Mouse (Mus musculus) lung, postnatal 0 days (tissue): Measurements from ENCODE around the gene Inhba. TPM values are rescaled to one million over a fixed set of nuclear protein-coding genes. Genes with fewer than 3 reads are reported as not detected.

Experiments used
- ATAC-seq: fragments of 200-750 bp; cut with Nextera tagmentation; 2 replicates; pipeline ENCODE4 v1.8.0; 2017; ENCODE audit warnings: moderate library complexity
- DNase-seq: peaks from one replicate; pipeline ENCODE4 v3.0.0-alpha.2; 2016; ENCODE audit warnings: low spot score
- H3K27ac ChIP-seq: fragments of 300-500 bp; sonication (generic); 2 replicates; pipeline ENCODE4 v1.5.1; 2014; ENCODE audit warnings: antibody characterized with exemption, mild to moderate bottlenecking, low read length, mixed read lengths
- H3K27me3 ChIP-seq: fragments of 300-500 bp; sonication (generic); replicated peaks from 2 replicates; pipeline ENCODE4 v1.6.1; 2014; ENCODE audit warnings: low read length, mixed read lengths; ENCODE audit not compliant: insufficient read depth
- H3K36me3 ChIP-seq: fragments of 300-500 bp; sonication (generic); 2 replicates; pipeline ENCODE4 v1.6.1; 2014; ENCODE audit warnings: low read length, mixed read lengths; ENCODE audit not compliant: insufficient read depth
- H3K4me1 ChIP-seq: fragments of 300-500 bp; sonication (generic); 2 replicates; pipeline ENCODE4 v1.6.1; 2014; ENCODE audit warnings: antibody characterized with exemption, low read depth, low read length, mixed read lengths; ENCODE audit not compliant: insufficient read depth
- H3K4me2 ChIP-seq: fragments of 300-500 bp; sonication (generic); replicated peaks from 2 replicates; pipeline ENCODE4 v1.6.1; 2014; ENCODE audit warnings: low read depth, mild to moderate bottlenecking, low read length, moderate library complexity, mixed read lengths
- H3K4me3 ChIP-seq: fragments of 300-500 bp; sonication (generic); 2 replicates; pipeline ENCODE4 v1.5.1; 2014; ENCODE audit warnings: low read depth, low read length
- H3K9ac ChIP-seq: fragments of 300-500 bp; sonication (generic); replicated peaks from 2 replicates; pipeline ENCODE4 v1.6.1; 2014; ENCODE audit warnings: low read depth, mild to moderate bottlenecking
- H3K9me3 ChIP-seq: fragments of 300-500 bp; sonication (generic); 2 replicates; pipeline ENCODE4 v1.6.1; 2016; ENCODE audit warnings: low read length, mixed read lengths
- CTCF ChIP-seq: IDR thresholded peaks from 2 replicates; pipeline ENCODE4 v1.5.1; 2016; ENCODE audit warnings: antibody characterized with exemption, mild to moderate bottlenecking
- EP300 ChIP-seq: IDR thresholded peaks from 2 replicates; pipeline ENCODE4 v1.6.1; 2016; ENCODE audit warnings: antibody characterized with exemption, mild to moderate bottlenecking, control low read depth
- WGBS: fragments of 180-500 bp; shearing (Covaris S2); extraction: QIAGEN DNeasy Blood & Tissue Kit; methylation state at CpG from one replicate; pipeline ENCODE4 v1.1.7; 2014; 5-methylcytosine and 5-hydroxymethylcytosine counted together
- polyA plus RNA-seq: library from polyadenylated mRNA; unstranded; fragments of >200 nt; fragmentation: Nextera tagmentation; extraction: Ambion mirVana; gene quantifications from 2 replicates; pipeline ENCODE4 v1.2.1, GENCODE M21; 2015

Gene Inhba
- polyA plus RNA-seq, 1 experiment from 2014 or later: 1.1 TPM

DNA sequence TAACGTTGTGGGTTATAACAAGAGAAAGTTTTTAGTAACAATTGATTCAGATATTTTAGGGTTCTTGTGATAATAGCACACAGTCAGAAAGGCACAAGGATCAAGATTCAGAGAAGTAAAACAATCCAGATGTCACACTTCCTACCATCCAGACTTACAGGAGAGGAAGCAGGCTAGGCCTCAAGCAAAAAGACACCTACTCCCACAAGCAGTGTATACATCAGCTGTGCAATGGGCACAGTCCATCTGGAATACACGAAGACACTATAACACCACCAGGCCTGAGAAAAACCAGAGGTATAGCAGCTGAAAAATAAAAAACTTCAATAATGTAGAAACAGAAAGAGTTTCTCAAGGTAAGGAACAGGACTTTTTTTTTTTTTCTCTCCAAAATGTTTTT, 16.3 kb upstream of the Inhba start:
- Histone ChIP-seq H3K4me3 (no peak overlapping the region), H3K4me2 (no peak overlapping the region), H3K9ac (no peak overlapping the region), H3K9me3 (no peaks in the 10 kb centered on the region), H3K4me1 (no peaks in the 10 kb centered on the region), H3K27ac (no peak overlapping the region), H3K36me3 (no peaks in the 10 kb centered on the region), H3K27me3 (no peaks in the 10 kb centered on the region)
- no peak for TF ChIP-seq CTCF
- TF ChIP-seq EP300: no peak
- WGBS: 61% methylated on average over 2 of the region's 2 CpGs
- DNase-seq (no peak), ATAC-seq (no peak)

DNA sequence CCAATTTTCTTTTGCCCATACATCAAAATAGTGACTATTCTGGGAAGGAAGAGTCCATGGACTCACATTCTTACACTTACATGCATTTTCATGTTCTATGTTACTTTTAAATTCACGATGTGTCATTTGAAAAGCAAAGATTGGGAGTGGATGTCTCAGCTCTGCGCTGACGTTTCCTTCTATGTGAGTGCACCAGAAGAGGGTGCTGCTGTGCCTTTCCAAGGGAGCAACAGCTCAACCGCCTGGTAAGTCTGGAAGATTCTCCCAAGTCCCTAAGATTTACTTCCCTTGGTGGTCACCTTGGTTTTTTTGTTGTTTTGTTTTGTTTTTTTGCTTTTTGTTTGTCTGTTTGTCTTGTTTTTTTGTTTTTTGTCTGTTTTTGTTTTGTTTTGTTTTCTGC, 6.1 kb upstream of the Inhba start:
- whole genome bisulfite sequencing: 10% methylated on average over 4 of the region's 4 CpGs
- TF ChIP-seq EP300 (no peak), CTCF (peak; percentile 88)
- no peaks in the 10 kb centered on the region for H3K36me3 ChIP-seq
- H3K9me3 ChIP-seq: no peaks in the 10 kb centered on the region
- no peaks in the 10 kb centered on the region for H3K4me1 ChIP-seq
- no peak overlapping the region for H3K9ac ChIP-seq
- H3K27me3 ChIP-seq: no peaks in the 10 kb centered on the region
- H3K27ac ChIP-seq: no peak overlapping the region
- ATAC-seq: no peak
- no peak overlapping the region for H3K4me3 ChIP-seq
- peak; percentile 66 for DNase-seq
- no peak overlapping the region for H3K4me2 ChIP-seq

DNA sequence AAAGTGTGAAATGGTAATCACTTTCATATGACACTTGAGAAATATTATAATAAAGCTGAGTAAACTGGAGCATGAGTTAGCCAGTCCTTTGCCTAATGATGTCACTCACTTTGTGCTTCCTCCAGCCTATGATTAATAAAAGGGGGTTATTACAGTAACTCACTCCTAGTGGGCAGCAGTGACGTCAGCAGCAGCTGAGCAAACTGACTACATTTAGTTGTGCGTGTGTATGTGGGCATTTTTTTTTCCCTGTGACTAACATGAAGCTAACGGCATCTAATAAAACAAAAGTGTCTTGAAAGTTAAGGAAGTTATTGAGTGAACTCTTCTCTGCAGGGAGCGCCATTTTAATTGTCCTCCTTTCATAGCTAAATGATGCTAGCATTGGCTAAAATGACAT, 3.9 kb upstream of the Inhba start:
- Histone ChIP-seq H3K27me3 (no peaks in the 10 kb centered on the region), H3K4me1 (no peaks in the 10 kb centered on the region), H3K36me3 (no peaks in the 10 kb centered on the region), H3K4me3 (no peak overlapping the region), H3K9ac (no peak overlapping the region), H3K27ac (no peak overlapping the region), H3K4me2 (no peak overlapping the region), H3K9me3 (no peaks in the 10 kb centered on the region)
- TF ChIP-seq CTCF (no peak), EP300 (no peak)
- ATAC-seq: no peak
- 59% methylated on average over 4 of the region's 4 CpGs for WGBS
- DNase-seq: no peak

DNA sequence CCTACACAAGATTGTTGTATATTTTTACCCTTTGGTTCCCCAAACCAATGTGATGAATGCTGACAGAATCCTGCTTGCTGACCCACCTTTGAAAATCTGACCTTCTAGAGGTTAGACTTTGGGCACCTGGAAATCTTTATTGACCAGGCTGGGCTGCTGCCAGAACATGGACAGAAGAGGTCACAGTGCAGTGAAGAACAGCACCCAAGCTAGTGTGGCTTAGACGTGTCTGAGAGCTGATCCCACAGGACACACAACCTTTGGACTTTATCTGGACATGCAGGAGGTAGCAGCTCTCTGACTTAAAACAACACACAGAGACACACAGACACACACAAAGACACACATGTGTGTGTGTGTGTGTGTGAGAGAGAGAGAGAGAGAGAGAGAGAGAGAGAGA, 3.3 kb upstream of the Inhba start:
- 52% methylated on average over 1 of the region's 1 CpGs for WGBS
- Histone ChIP-seq H3K4me1 (no peaks in the 10 kb centered on the region), H3K9ac (no peak overlapping the region), H3K36me3 (no peaks in the 10 kb centered on the region), H3K4me2 (no peak overlapping the region), H3K27ac (no peak overlapping the region), H3K9me3 (no peaks in the 10 kb centered on the region), H3K4me3 (no peak overlapping the region), H3K27me3 (no peaks in the 10 kb centered on the region)
- ATAC-seq (no peak), DNase-seq (no peak)
- TF ChIP-seq CTCF: no peak
- TF ChIP-seq EP300: no peak

DNA sequence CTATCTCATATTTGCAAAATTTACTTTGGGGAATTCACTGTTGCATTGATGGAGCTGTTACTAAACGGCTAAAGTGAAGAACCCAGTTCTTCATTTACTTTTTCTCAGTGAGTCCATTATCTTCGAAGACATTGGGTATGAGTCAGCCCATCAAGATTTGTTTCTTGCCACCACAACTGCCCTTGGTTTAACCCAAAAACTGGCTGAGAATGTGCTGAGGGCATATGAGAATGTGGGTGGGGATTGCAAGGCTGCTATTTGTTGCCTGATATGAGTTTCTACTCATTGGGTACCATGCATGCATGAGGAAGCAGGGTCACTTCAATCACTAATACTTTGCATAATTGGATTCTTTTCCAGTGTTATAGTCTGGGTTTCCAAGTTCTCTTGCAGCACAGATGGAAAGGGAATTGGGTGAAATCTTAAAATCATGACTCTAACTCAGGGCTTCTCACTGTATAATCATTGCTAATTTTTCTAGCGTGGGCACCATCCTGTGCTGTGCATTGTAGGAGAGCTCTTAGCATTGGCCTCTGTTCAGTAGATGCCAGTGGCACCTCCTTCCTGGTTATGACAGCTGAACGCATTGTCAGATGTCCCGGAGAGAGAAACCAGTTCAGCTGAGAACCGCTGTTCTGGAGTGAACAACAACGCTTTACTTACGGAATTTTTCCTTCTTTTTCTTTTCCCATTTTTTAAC, 1.7 kb upstream of the Inhba start:
- Histone ChIP-seq H3K4me3 (no peak overlapping the region), H3K36me3 (no peaks in the 10 kb centered on the region), H3K9ac (no peak overlapping the region), H3K27ac (no peak overlapping the region), H3K4me2 (no peak overlapping the region), H3K9me3 (no peaks in the 10 kb centered on the region), H3K27me3 (no peaks in the 10 kb centered on the region), H3K4me1 (no peaks in the 10 kb centered on the region)
- TF ChIP-seq EP300: no peak
- TF ChIP-seq CTCF: no peak
- DNase-seq: no peak
- no peak for ATAC-seq
- 93% methylated on average over 8 of the region's 8 CpGs for WGBS

DNA sequence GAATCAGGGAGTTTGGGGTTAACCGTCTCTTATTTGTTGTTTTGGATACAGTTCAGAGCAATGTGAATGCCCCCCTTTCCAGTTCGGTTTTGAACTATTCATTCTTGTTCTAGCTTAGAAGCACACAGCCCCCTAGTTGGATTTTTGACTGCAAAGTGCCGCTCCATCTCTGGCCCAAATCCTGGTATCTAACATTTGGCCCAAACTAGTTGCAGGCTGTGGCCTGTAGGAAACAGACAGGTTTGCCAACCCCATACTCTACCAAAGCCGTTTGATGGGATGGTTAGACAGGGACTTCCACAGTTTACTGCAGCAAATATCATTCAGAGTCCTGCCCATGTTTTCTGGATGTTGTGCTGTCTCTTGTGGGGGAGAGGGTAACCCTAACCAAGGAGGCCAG, 1.1 kb upstream of the Inhba start:
- Histone ChIP-seq H3K27ac (no peak overlapping the region), H3K36me3 (no peaks in the 10 kb centered on the region), H3K4me1 (no peaks in the 10 kb centered on the region), H3K4me2 (no peak overlapping the region), H3K9ac (no peak overlapping the region), H3K27me3 (no peaks in the 10 kb centered on the region), H3K4me3 (no peak overlapping the region), H3K9me3 (no peaks in the 10 kb centered on the region)
- TF ChIP-seq EP300 (no peak), CTCF (no peak)
- ATAC-seq: no peak
- WGBS: 90% methylated on average over 4 of the region's 4 CpGs
- no peak for DNase-seq
